Mouse (Mus musculus): ENCODE measurements around the gene Gm3854.
A peak's percentile ranks its signal among the peaks of the same experiment; 100 is the strongest.

The Gm3854 gene

GRCm38 (mm10) chr7:6388971-6389370 lies 45.4 kb downstream of the Gm3854 start:
- no peak for DNase-seq

GRCm38 (mm10) chr7:6389449-6389848 lies 45.9 kb downstream of the Gm3854 start:
- no peak for DNase-seq

GRCm38 (mm10) chr7:6397996-6398975 lies 54.7 kb downstream of the Gm3854 start, which contains the start of gene Smim17:
Smim17 (plus strand) TSS chr7:6398715.
- DNase-seq = peak; percentile 16 to 52

Measured in spleen, adult 18-20 months (tissue).